Mouse (Mus musculus): ENCODE results near the gene Tle4.

- TF ChIP-seq POLR2A (IDR thresholded peaks at IDR 0.05; ENCODE audit: borderline replicate concordance, insufficient read depth, low read length) (no peak), CTCF (IDR thresholded peaks at IDR 0.05; ENCODE audit: borderline replicate concordance, insufficient read depth, low read depth, low read length) (no peak)
Observed at GRCm38 (mm10) chr19:14426920-14427319, 170.9 kb downstream of the Tle4 start.
